Mouse (Mus musculus) testis, adult 2 months (tissue): ENCODE results near the gene Pdlim1.

Source experiments
- CTCF ChIP-seq: fragments of 200-500 bp; IDR thresholded peaks from 2 replicates; pipeline ENCODE4 v1.5.1; 2012; ENCODE audit warnings: low read depth, mild to moderate bottlenecking, inconsistent platforms, low read length, moderate library complexity; ENCODE audit not compliant: control insufficient read depth, insufficient read depth, insufficient replicate concordance
- POLR2A ChIP-seq: fragments of 200-500 bp; IDR thresholded peaks from 2 replicates; pipeline ENCODE4 v1.6.1; 2012; ENCODE audit warnings: low read depth, mild to moderate bottlenecking, inconsistent platforms, low read length, moderate library complexity; ENCODE audit not compliant: control insufficient read depth

- no peak for TF ChIP-seq CTCF
- TF ChIP-seq POLR2A, result no peak
Measured at GRCm38 (mm10) chr19:40318511-40318910, 46.9 kb upstream of the Pdlim1 start.
